Mouse (Mus musculus) hindbrain, embryonic 10.5 days (tissue): Measurements from ENCODE around the gene Nrip1. TPM values are rescaled to one million over a fixed set of nuclear protein-coding genes. Genes with fewer than 3 reads are reported as not detected.

ENCODE experiments used
- DNase-seq: peaks from one replicate; pipeline ENCODE4 v3.0.0-alpha.2; 2017; ENCODE audit warnings: low spot score
- H3K27ac ChIP-seq: fragments of 300-500 bp; sonication (generic); 2 replicates; pipeline ENCODE4 v1.5.1; 2016; ENCODE audit warnings: mild to moderate bottlenecking, moderate library complexity
- H3K27me3 ChIP-seq: fragments of 300-500 bp; sonication (generic); 2 replicates; pipeline ENCODE4 v1.6.1; 2016; ENCODE audit warnings: mild to moderate bottlenecking; ENCODE audit not compliant: poor library complexity, insufficient read depth, severe bottlenecking
- H3K36me3 ChIP-seq: fragments of 300-500 bp; sonication (generic); 2 replicates; pipeline ENCODE4 v1.6.1; 2016; ENCODE audit warnings: mild to moderate bottlenecking, moderate library complexity
- H3K4me1 ChIP-seq: fragments of 300-500 bp; sonication (generic); replicated peaks from 2 replicates; pipeline ENCODE4 v1.6.1; 2016; ENCODE audit warnings: mild to moderate bottlenecking
- H3K4me3 ChIP-seq: fragments of 300-500 bp; sonication (generic); 2 replicates; pipeline ENCODE4 v1.5.1; 2016; ENCODE audit warnings: mild to moderate bottlenecking, moderate library complexity
- H3K9me3 ChIP-seq: fragments of 300-500 bp; sonication (generic); 2 replicates; pipeline ENCODE4 v1.6.1; 2016; ENCODE audit warnings: mild to moderate bottlenecking, moderate library complexity
- WGBS: fragments of 180-500 bp; shearing (Covaris S2); methylation state at CpG from one replicate; pipeline ENCODE4 v1.1.7; 2016; 5-methylcytosine and 5-hydroxymethylcytosine counted together
- polyA plus RNA-seq: library from polyadenylated mRNA; unstranded; fragments of >200 nt; fragmentation: Nextera tagmentation; extraction: Ambion mirVana; gene quantifications from 2 replicates; pipeline ENCODE4 v1.2.1, GENCODE M21; 2016

The Nrip1 gene
- polyA plus RNA-seq, 1 experiment from 2014 or later = 34.8 TPM

GRCm38 (mm10) chr16:76335913-76336312, 37.7 kb downstream of the Nrip1 start:
- no peak overlapping the region for H3K4me3 ChIP-seq
- peaks cover 26% of the 10 kb centered on the region for H3K36me3 ChIP-seq
- no peaks in the 10 kb centered on the region for H3K27me3 ChIP-seq
- 92% methylated on average over 6 of the region's 6 CpGs for WGBS
- no peak overlapping the region for H3K27ac ChIP-seq
- peaks cover 13% of the 10 kb centered on the region; the same call in 1 of the 2 replicates for H3K4me1 ChIP-seq
- no peak for DNase-seq
- peaks cover 5% of the 10 kb centered on the region; the same call in 1 of the 2 replicates for H3K9me3 ChIP-seq

GRCm38 (mm10) chr16:76332127-76332526, 41.5 kb downstream of the Nrip1 start:
- Histone ChIP-seq H3K4me1 (peaks cover 13% of the 10 kb centered on the region; the same call in 1 of the 2 replicates), H3K4me3 (no peak overlapping the region), H3K36me3 (peaks cover 17% of the 10 kb centered on the region), H3K9me3 (peaks cover 5% of the 10 kb centered on the region; the same call in 1 of the 2 replicates), H3K27ac (no peak overlapping the region), H3K27me3 (no peaks in the 10 kb centered on the region)
- no peak for DNase-seq
- 57% methylated on average over 7 of the region's 7 CpGs for WGBS

- no peak for DNase-seq
- peaks cover 13% of the 10 kb centered on the region; the same call in 1 of the 2 replicates for H3K4me1 ChIP-seq
- 93% methylated on average over 7 of the region's 7 CpGs for WGBS
- H3K27ac ChIP-seq = no peak overlapping the region
- H3K36me3 ChIP-seq = peaks cover 8% of the 10 kb centered on the region
- no peak overlapping the region for H3K4me3 ChIP-seq
- H3K9me3 ChIP-seq = no peaks in the 10 kb centered on the region
- no peaks in the 10 kb centered on the region for H3K27me3 ChIP-seq
These were observed 42.4 kb downstream of the Nrip1 start for GRCm38 (mm10) chr16:76331231-76331630.

- Histone ChIP-seq H3K36me3 (peaks cover 6% of the 10 kb centered on the region; the same call in 1 of the 2 replicates), H3K4me1 (peaks cover 28% of the 10 kb centered on the region), H3K4me3 (no peak overlapping the region), H3K27ac (no peak overlapping the region), H3K27me3 (no peaks in the 10 kb centered on the region), H3K9me3 (no peaks in the 10 kb centered on the region)
- 89% methylated on average over 3 of the region's 3 CpGs for WGBS
- no peak for DNase-seq
These were observed 48.3 kb downstream of the Nrip1 start for GRCm38 (mm10) chr16:76325315-76325710.

- 81% methylated on average over 3 of the region's 4 CpGs for WGBS
- no peaks in the 10 kb centered on the region for H3K27me3 ChIP-seq
- DNase-seq = no peak
- H3K4me1 ChIP-seq = peaks cover 35% of the 10 kb centered on the region
- no peak overlapping the region for H3K4me3 ChIP-seq
- H3K36me3 ChIP-seq = peaks cover 6% of the 10 kb centered on the region; the same call in 1 of the 2 replicates
- no peaks in the 10 kb centered on the region for H3K9me3 ChIP-seq
- no peak overlapping the region for H3K27ac ChIP-seq
These were observed 49.0 kb downstream of the Nrip1 start for GRCm38 (mm10) chr16:76324411-76325314.

- H3K27ac ChIP-seq = no peak overlapping the region
- peaks cover 6% of the 10 kb centered on the region; the same call in 1 of the 2 replicates for H3K36me3 ChIP-seq
- no peaks in the 10 kb centered on the region for H3K27me3 ChIP-seq
- DNase-seq = no peak
- H3K9me3 ChIP-seq = no peaks in the 10 kb centered on the region
- H3K4me3 ChIP-seq = no peak overlapping the region
- WGBS = 89% methylated on average over 4 of the region's 4 CpGs
- peaks cover 44% of the 10 kb centered on the region for H3K4me1 ChIP-seq
These were observed 49.9 kb downstream of the Nrip1 start for GRCm38 (mm10) chr16:76323594-76324307.

GRCm38 (mm10) chr16:76323141-76323540, 50.5 kb downstream of the Nrip1 start:
- no peaks in the 10 kb centered on the region for H3K9me3 ChIP-seq
- no peak overlapping the region for H3K4me3 ChIP-seq
- peaks cover 6% of the 10 kb centered on the region; the same call in 1 of the 2 replicates for H3K36me3 ChIP-seq
- no peak for DNase-seq
- no peaks in the 10 kb centered on the region for H3K27me3 ChIP-seq
- WGBS = 88% methylated on average over 2 of the region's 2 CpGs
- H3K27ac ChIP-seq = no peak overlapping the region
- H3K4me1 ChIP-seq = peaks cover 49% of the 10 kb centered on the region

GRCm38 (mm10) chr16:76321527-76322165, 52.0 kb downstream of the Nrip1 start:
- Histone ChIP-seq H3K4me1 (peaks cover 52% of the 10 kb centered on the region), H3K27me3 (no peaks in the 10 kb centered on the region), H3K4me3 (0 out of 2 replicates have a peak overlapping the region, but pooled peaks have one; percentile 20), H3K27ac (peak overlapping the region; percentile 45; the same call in 1 of the 2 replicates), H3K36me3 (no peaks in the 10 kb centered on the region; the same call in 1 of the 2 replicates), H3K9me3 (no peaks in the 10 kb centered on the region)
- DNase-seq = peak; percentile 64
- 5% methylated on average over 11 of the region's 11 CpGs for WGBS

GRCm38 (mm10) chr16:76320118-76320473, 53.5 kb downstream of the Nrip1 start:
- Histone ChIP-seq H3K27ac (no peak overlapping the region), H3K4me3 (no peak overlapping the region), H3K36me3 (no peaks in the 10 kb centered on the region; the same call in 1 of the 2 replicates), H3K4me1 (peaks cover 52% of the 10 kb centered on the region), H3K27me3 (no peaks in the 10 kb centered on the region), H3K9me3 (no peaks in the 10 kb centered on the region)
- 48% methylated on average over 5 of the region's 5 CpGs for WGBS
- no peak for DNase-seq

GRCm38 (mm10) chr16:76319364-76320117, 54.1 kb downstream of the Nrip1 start:
- peak; percentile 73 for DNase-seq
- Histone ChIP-seq H3K4me1 (peaks cover 53% of the 10 kb centered on the region), H3K9me3 (no peaks in the 10 kb centered on the region), H3K27ac (no peak overlapping the region), H3K4me3 (no peak overlapping the region), H3K27me3 (no peaks in the 10 kb centered on the region), H3K36me3 (no peaks in the 10 kb centered on the region; the same call in 1 of the 2 replicates)
- whole genome bisulfite sequencing = 38% methylated on average over 11 of the region's 11 CpGs

- no peak overlapping the region for H3K4me3 ChIP-seq
- no peaks in the 10 kb centered on the region; the same call in 1 of the 2 replicates for H3K36me3 ChIP-seq
- 85% methylated on average over 13 of the region's 13 CpGs for WGBS
- no peak for DNase-seq
- no peaks in the 10 kb centered on the region for H3K27me3 ChIP-seq
- no peak overlapping the region for H3K27ac ChIP-seq
- peaks cover 61% of the 10 kb centered on the region for H3K4me1 ChIP-seq
- H3K9me3 ChIP-seq = no peaks in the 10 kb centered on the region
These were observed 55.2 kb downstream of the Nrip1 start for GRCm38 (mm10) chr16:76318331-76318922.
